Mouse (Mus musculus): ENCODE data around the gene Gba.
"Not testable (repeated sequence)": the region's sequence is repeated elsewhere in the genome, so short reads cannot be mapped to it uniquely, and the experiment has no call there.

Gene Gba

GRCm38 (mm10) chr3:89202253-89203141, at the start of gene Gba:
Gene Gba (plus strand): TSS chr3:89202928.
- in situ Hi-C loops (cut with MboI, MseI), result no loop called here

GRCm38 (mm10) chr3:89156951-89157350, 45.8 kb upstream of the Gba start:
- in situ Hi-C loops (cut with MboI, MseI), result no loop called here

- in situ Hi-C loops (cut with MboI, MseI), result no loop called here
Observed at GRCm38 (mm10) chr3:89158651-89159050, 44.1 kb upstream of the Gba start.

- in situ Hi-C loops (cut with MboI, MseI), result no loop called here
Observed at GRCm38 (mm10) chr3:89159211-89159610, 43.5 kb upstream of the Gba start.

- in situ Hi-C loops (cut with MboI, MseI), result no loop called here
Observed at GRCm38 (mm10) chr3:89159616-89160344, 42.9 kb upstream of the Gba start, which contains the start of gene Hcn3. Gene Hcn3 (minus strand): TSS chr3:89160196.

- in situ Hi-C loops (cut with MboI, MseI), result not testable (repeated sequence)
Observed at GRCm38 (mm10) chr3:89161207-89161606, 41.5 kb upstream of the Gba start.

- in situ Hi-C loops (cut with MboI, MseI), result no loop called here
Observed at GRCm38 (mm10) chr3:89161786-89162185, 40.9 kb upstream of the Gba start.

GRCm38 (mm10) chr3:89163123-89163522, 39.6 kb upstream of the Gba start:
- in situ Hi-C loops (cut with MboI, MseI), result no loop called here

- in situ Hi-C loops (cut with MboI, MseI), result no loop called here
Observed at GRCm38 (mm10) chr3:89163643-89164245, 39.0 kb upstream of the Gba start.

- in situ Hi-C loops (cut with MboI, MseI), result no loop called here
Observed at GRCm38 (mm10) chr3:89164506-89165267, 38.0 kb upstream of the Gba start, which contains the start of gene Clk2. Gene Clk2 (plus strand): TSS chr3:89164795.

GRCm38 (mm10) chr3:89165268-89165870, 37.4 kb upstream of the Gba start:
- in situ Hi-C loops (cut with MboI, MseI), result no loop called here

GRCm38 (mm10) chr3:89166945-89167344, 35.8 kb upstream of the Gba start:
- in situ Hi-C loops (cut with MboI, MseI), result no loop called here

GRCm38 (mm10) chr3:89174844-89175243, 27.9 kb upstream of the Gba start:
- in situ Hi-C loops (cut with MboI, MseI), result loop anchor here (25.0 kb wide), 1 partner anchor 887 kb away; the partner anchor contains the start of genes 4933434E20Rik, Tpm3 and Ubap2l

- in situ Hi-C loops (cut with MboI, MseI), result loop anchor here (25.0 kb wide), 1 partner anchor 887 kb away; the partner anchor contains the start of genes 4933434E20Rik, Tpm3 and Ubap2l
Observed at GRCm38 (mm10) chr3:89175544-89175943, 27.2 kb upstream of the Gba start.

- in situ Hi-C loops (cut with MboI, MseI), result loop anchor here (25.0 kb wide), 1 partner anchor 886 kb away; the partner anchor contains the start of genes 4933434E20Rik, Tpm3 and Ubap2l
Observed at GRCm38 (mm10) chr3:89176421-89176820, 26.3 kb upstream of the Gba start.

GRCm38 (mm10) chr3:89177242-89178106, 25.3 kb upstream of the Gba start, which contains the start of gene Scamp3:
Gene Scamp3 (plus strand): TSS chr3:89177473.
- in situ Hi-C loops (cut with MboI, MseI), result loop anchor here (25.0 kb wide), 1 partner anchor 885 kb away; the partner anchor contains the start of genes 4933434E20Rik, Tpm3 and Ubap2l

GRCm38 (mm10) chr3:89178107-89178385, 24.7 kb upstream of the Gba start:
- in situ Hi-C loops (cut with MboI, MseI), result loop anchor here (25.0 kb wide), 1 partner anchor 884 kb away; the partner anchor contains the start of genes 4933434E20Rik, Tpm3 and Ubap2l

GRCm38 (mm10) chr3:89179056-89179455, 23.7 kb upstream of the Gba start:
- in situ Hi-C loops (cut with MboI, MseI), result loop anchor here (25.0 kb wide), 1 partner anchor 883 kb away; the partner anchor contains the start of genes 4933434E20Rik, Tpm3 and Ubap2l

Measured in regulatory T cell (primary cell).